Mouse (Mus musculus): ENCODE measurements at regions not wholly inside any gene's neighbourhood (a gene's known extent, or its start where the extent isn't known, plus 50 kb on each side); places are given as distances from the start of the nearest gene placed in this dataset.

GRCm38 (mm10) chr4:31469803-31470202 is 494.1 kb upstream of the Map3k7 start:
- no peak overlapping the region for H3K27ac ChIP-seq (replicated peaks)
- 31% methylated on average over 4 of the region's 4 CpGs for WGBS
- no peak overlapping the region for H3K4me2 ChIP-seq (replicated peaks; ENCODE audit: low read depth)
- DNase-seq (ENCODE audit: low spot score) (no peak), ATAC-seq (ENCODE audit: low FRiP score, low TSS enrichment) (peak; percentile 45; the same call in 1 of the 2 replicates)
- no peaks in the 10 kb centered on the region for H3K9me3 ChIP-seq (ENCODE audit: control insufficient read depth, low read length)
- no peak overlapping the region for H3K9ac ChIP-seq (ENCODE audit: low read length)
- TF ChIP-seq EP300 (optimal IDR thresholded peaks at IDR 0.05) = no peak
- no peaks in the 10 kb centered on the region for H3K27me3 ChIP-seq (ENCODE audit: control insufficient read depth, insufficient read depth, low read length)
- no peak overlapping the region for H3K4me3 ChIP-seq (ENCODE audit: low read depth, low read length)
- no peaks in the 10 kb centered on the region for H3K4me1 ChIP-seq (replicated peaks; ENCODE audit: control insufficient read depth, insufficient read depth)
- H3K36me3 ChIP-seq (ENCODE audit: control insufficient read depth, insufficient read depth, low read length) = no peaks in the 10 kb centered on the region

- H3K36me3 ChIP-seq (ENCODE audit: control insufficient read depth, insufficient read depth, low read length) = no peaks in the 10 kb centered on the region
- no peak for TF ChIP-seq EP300 (optimal IDR thresholded peaks at IDR 0.05)
- TF ChIP-seq CTCF (IDR thresholded peaks at IDR 0.05; ENCODE audit: low read depth) = no peak
- no peak overlapping the region for H3K4me3 ChIP-seq (ENCODE audit: low read depth, low read length)
- no peaks in the 10 kb centered on the region for H3K27me3 ChIP-seq (ENCODE audit: control insufficient read depth, insufficient read depth, low read length)
- ATAC-seq (ENCODE audit: low FRiP score, low TSS enrichment) = no peak
- H3K4me1 ChIP-seq (replicated peaks; ENCODE audit: control insufficient read depth, insufficient read depth) = no peaks in the 10 kb centered on the region
- H3K9ac ChIP-seq (ENCODE audit: low read length) = no peak overlapping the region
- WGBS = 82% methylated on average over 3 of the region's 3 CpGs
- no peak overlapping the region for H3K4me2 ChIP-seq (replicated peaks; ENCODE audit: low read depth)
- H3K9me3 ChIP-seq (ENCODE audit: control insufficient read depth, low read length) = no peaks in the 10 kb centered on the region
- no peak for DNase-seq (ENCODE audit: low spot score)
- no peak overlapping the region for H3K27ac ChIP-seq (replicated peaks)
Measured at GRCm38 (mm10) chr4:31492535-31492934, 471.4 kb upstream of the Map3k7 start.

GRCm38 (mm10) chr4:31493087-31493511 is 470.8 kb upstream of the Map3k7 start:
- TF ChIP-seq CTCF (IDR thresholded peaks at IDR 0.05; ENCODE audit: low read depth) = no peak
- TF ChIP-seq EP300 (optimal IDR thresholded peaks at IDR 0.05) = no peak
- no peaks in the 10 kb centered on the region for H3K27me3 ChIP-seq (ENCODE audit: control insufficient read depth, insufficient read depth, low read length)
- no peak for ATAC-seq (ENCODE audit: low FRiP score, low TSS enrichment)
- no peaks in the 10 kb centered on the region for H3K9me3 ChIP-seq (ENCODE audit: control insufficient read depth, low read length)
- WGBS = 72% methylated on average over 3 of the region's 3 CpGs
- no peak overlapping the region for H3K9ac ChIP-seq (ENCODE audit: low read length)
- H3K27ac ChIP-seq (replicated peaks) = no peak overlapping the region
- no peak overlapping the region for H3K4me2 ChIP-seq (replicated peaks; ENCODE audit: low read depth)
- H3K36me3 ChIP-seq (ENCODE audit: control insufficient read depth, insufficient read depth, low read length) = no peaks in the 10 kb centered on the region
- DNase-seq (ENCODE audit: low spot score) = no peak
- no peaks in the 10 kb centered on the region for H3K4me1 ChIP-seq (replicated peaks; ENCODE audit: control insufficient read depth, insufficient read depth)
- H3K4me3 ChIP-seq (ENCODE audit: low read depth, low read length) = no peak overlapping the region

GRCm38 (mm10) chr4:31499888-31500287 is 464.0 kb upstream of the Map3k7 start:
- TF ChIP-seq CTCF (IDR thresholded peaks at IDR 0.05; ENCODE audit: low read depth) (no peak), EP300 (optimal IDR thresholded peaks at IDR 0.05) (no peak)
- H3K36me3 ChIP-seq (ENCODE audit: control insufficient read depth, insufficient read depth, low read length) = no peaks in the 10 kb centered on the region
- H3K9me3 ChIP-seq (ENCODE audit: control insufficient read depth, low read length) = no peaks in the 10 kb centered on the region
- no peaks in the 10 kb centered on the region for H3K4me1 ChIP-seq (replicated peaks; ENCODE audit: control insufficient read depth, insufficient read depth)
- WGBS = 88% methylated on average over 2 of the region's 2 CpGs
- no peaks in the 10 kb centered on the region for H3K27me3 ChIP-seq (ENCODE audit: control insufficient read depth, insufficient read depth, low read length)
- DNase-seq (ENCODE audit: low spot score) (no peak), ATAC-seq (ENCODE audit: low FRiP score, low TSS enrichment) (no peak)
- no peak overlapping the region for H3K4me3 ChIP-seq (ENCODE audit: low read depth, low read length)
- no peak overlapping the region for H3K27ac ChIP-seq (replicated peaks)
- H3K9ac ChIP-seq (ENCODE audit: low read length) = no peak overlapping the region
- no peak overlapping the region for H3K4me2 ChIP-seq (replicated peaks; ENCODE audit: low read depth)

- Histone ChIP-seq H3K4me1 (replicated peaks; ENCODE audit: control insufficient read depth, insufficient read depth) (no peaks in the 10 kb centered on the region), H3K9me3 (ENCODE audit: control insufficient read depth, low read length) (no peaks in the 10 kb centered on the region), H3K9ac (ENCODE audit: low read length) (no peak overlapping the region), H3K27ac (replicated peaks) (no peak overlapping the region), H3K27me3 (ENCODE audit: control insufficient read depth, insufficient read depth, low read length) (no peaks in the 10 kb centered on the region), H3K36me3 (ENCODE audit: control insufficient read depth, insufficient read depth, low read length) (no peaks in the 10 kb centered on the region), H3K4me2 (replicated peaks; ENCODE audit: low read depth) (no peak overlapping the region), H3K4me3 (ENCODE audit: low read depth, low read length) (no peak overlapping the region)
- WGBS = 81% methylated on average over 4 of the region's 4 CpGs
- ATAC-seq (ENCODE audit: low FRiP score, low TSS enrichment) (no peak), DNase-seq (ENCODE audit: low spot score) (no peak)
- TF ChIP-seq CTCF (IDR thresholded peaks at IDR 0.05; ENCODE audit: low read depth) (no peak), EP300 (optimal IDR thresholded peaks at IDR 0.05) (no peak)
Measured at GRCm38 (mm10) chr4:31500432-31500831, 463.5 kb upstream of the Map3k7 start.

GRCm38 (mm10) chr4:31525638-31526207 is 438.2 kb upstream of the Map3k7 start:
- no peak for DNase-seq (ENCODE audit: low spot score)
- no peak for TF ChIP-seq CTCF (IDR thresholded peaks at IDR 0.05; ENCODE audit: low read depth)
- TF ChIP-seq EP300 (optimal IDR thresholded peaks at IDR 0.05) = no peak
- Histone ChIP-seq H3K27me3 (ENCODE audit: control insufficient read depth, insufficient read depth, low read length) (no peaks in the 10 kb centered on the region), H3K27ac (replicated peaks) (no peak overlapping the region), H3K4me2 (replicated peaks; ENCODE audit: low read depth) (no peak overlapping the region), H3K4me3 (ENCODE audit: low read depth, low read length) (no peak overlapping the region), H3K36me3 (ENCODE audit: control insufficient read depth, insufficient read depth, low read length) (no peaks in the 10 kb centered on the region), H3K4me1 (replicated peaks; ENCODE audit: control insufficient read depth, insufficient read depth) (no peaks in the 10 kb centered on the region), H3K9me3 (ENCODE audit: control insufficient read depth, low read length) (no peaks in the 10 kb centered on the region), H3K9ac (ENCODE audit: low read length) (no peak overlapping the region)
- ATAC-seq (ENCODE audit: low FRiP score, low TSS enrichment) = peak; percentile 45; the same call in 1 of the 2 replicates
- WGBS = 26% methylated on average over 4 of the region's 4 CpGs
